Mouse (Mus musculus): ENCODE results near the gene Prx.

DNA sequence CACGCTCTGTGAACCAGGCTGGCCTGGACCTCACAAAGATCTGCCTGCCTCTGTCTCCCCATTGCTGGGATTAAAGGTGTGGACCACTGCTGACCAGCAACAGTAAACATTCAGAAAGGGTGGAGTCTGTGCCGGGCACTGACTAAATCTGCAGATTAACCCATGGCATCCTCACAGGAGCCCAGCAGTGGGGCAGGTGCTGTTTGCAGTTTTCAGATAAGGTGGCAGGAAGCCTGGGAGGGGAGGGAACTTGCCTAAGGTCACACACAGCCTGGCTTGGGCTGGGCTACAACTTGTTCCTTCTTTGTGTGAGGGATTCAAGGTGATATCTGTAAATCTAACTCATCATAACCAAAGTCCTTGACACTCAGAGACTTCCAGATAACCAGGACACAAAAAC is 41.4 kb downstream of the Prx start:
- TF ChIP-seq GATA1 (IDR thresholded peaks at IDR 0.05; ENCODE audit: borderline replicate concordance, low read length) (no peak), FLI1 (IDR thresholded peaks at IDR 0.05; ENCODE audit: low read length) (no peak)
